Mouse (Mus musculus): ENCODE measurements around the gene Sun1. TPM values are rescaled to one million over a fixed set of nuclear protein-coding genes. Genes with fewer than 3 reads are reported as not detected.

Sun1 gene
- total and polyA plus RNA-seq, 3 experiments, result 71.3 to 79.0 TPM; not detected in 1

DNA sequence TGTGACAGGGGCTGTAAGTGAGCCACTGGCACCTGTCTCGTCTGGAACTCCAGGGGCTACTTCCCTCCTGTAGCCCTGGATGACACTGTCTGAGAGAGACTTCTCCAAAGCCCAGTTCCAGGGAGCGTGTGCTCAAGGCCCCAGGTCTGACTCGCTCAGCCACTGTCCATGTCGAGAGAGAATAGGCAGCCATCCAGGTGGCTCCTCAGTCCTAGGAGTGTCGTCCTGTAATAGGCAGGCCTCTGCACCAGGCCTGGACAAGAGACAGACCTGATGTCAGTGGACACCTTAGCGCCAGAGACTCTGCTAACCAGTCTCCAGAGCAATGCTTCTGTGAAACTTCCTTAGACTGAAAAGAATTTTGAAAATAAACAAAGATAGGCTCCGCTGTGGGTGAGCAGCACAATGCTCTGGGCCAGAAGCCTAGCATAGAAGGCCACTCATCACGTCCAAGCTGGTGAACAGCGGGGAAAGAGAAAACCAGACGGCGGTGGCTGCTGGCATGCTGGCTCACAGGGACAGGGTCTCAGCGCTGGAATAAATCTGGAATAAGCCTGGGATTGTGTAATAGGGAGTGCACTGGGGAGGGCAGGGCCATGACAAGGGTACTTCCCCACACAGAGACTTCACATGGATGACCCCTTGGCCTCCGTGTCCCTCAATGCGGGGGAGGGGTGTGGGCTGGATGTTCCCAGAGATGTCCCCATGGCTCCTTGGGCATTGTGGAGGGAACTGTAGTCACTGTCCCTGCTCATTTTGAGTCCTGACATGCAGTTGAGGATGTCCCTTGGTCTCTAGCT lies 85.9 kb downstream of the Sun1 start:
- no peaks in the 10 kb centered on the region for H3K79me2 ChIP-seq (ENCODE audit: control insufficient read depth, insufficient read depth, low read length, poor library complexity)
- DNase-seq (ENCODE audit: low read depth, low spot score), result no peak
- H3K27me3 ChIP-seq (ENCODE audit: control insufficient read depth in 1 of 2, insufficient read depth in 2 of 2, low read length in 2 of 2), result no peaks in the 10 kb centered on the region
- H3K4me3 ChIP-seq (ENCODE audit: control insufficient read depth in 1 of 2, insufficient read depth in 1 of 2, low read depth in 2 of 2, low read length in 2 of 2), result no peak overlapping the region
- H3K27ac ChIP-seq (ENCODE audit: control insufficient read depth, low read depth, low read length), result peak overlapping the region; percentile 96
- H3K4me1 ChIP-seq (ENCODE audit: control insufficient read depth in 1 of 2, insufficient read depth in 2 of 2, low read length in 2 of 2), result peaks cover 5 to 24% of the 10 kb centered on the region in 2 experiments
- peaks cover 0 to 21% of the 10 kb centered on the region in 2 experiments; a peak in 2 of 4 replicates for H3K36me3 ChIP-seq (ENCODE audit: control insufficient read depth in 1 of 2, insufficient read depth in 2 of 2, low read length in 2 of 2)
- no peaks in the 10 kb centered on the region for H3K9me3 ChIP-seq (replicated peaks; ENCODE audit: insufficient read depth, low read length)
- H3K9ac ChIP-seq (ENCODE audit: control insufficient read depth, low read depth, low read length, poor library complexity, severe bottlenecking), result peak overlapping the region; percentile 49
- no peak for TF ChIP-seq RCOR1 (IDR thresholded peaks at IDR 0.05; ENCODE audit: low read depth, low read length)
- no peak for TF ChIP-seq USF2 (IDR thresholded peaks at IDR 0.05; ENCODE audit: borderline replicate concordance in 1 of 2, insufficient read depth in 1 of 2, low read depth in 1 of 2, low read length in 2 of 2)
- no peak for TF ChIP-seq ETS1 (IDR thresholded peaks at IDR 0.05; ENCODE audit: low read depth, low read length)
- TF ChIP-seq POLR2AphosphoS5 (IDR thresholded peaks at IDR 0.05; ENCODE audit: borderline replicate concordance, low read depth, low read length), result no peak
- TF ChIP-seq ZKSCAN1 (IDR thresholded peaks at IDR 0.05; ENCODE audit: low read depth, low read length), result no peak
- no peak for TF ChIP-seq SMC3 (IDR thresholded peaks at IDR 0.05; ENCODE audit: low read depth, low read length)
- TF ChIP-seq JUND (IDR thresholded peaks at IDR 0.05; ENCODE audit: low read depth, low read length), result no peak
- TF ChIP-seq MYB (IDR thresholded peaks at IDR 0.05; ENCODE audit: low read depth, low read length), result no peak

GRCm38 (mm10) chr5:139287099-139287498 lies 86.7 kb downstream of the Sun1 start:
- Histone ChIP-seq H3K4me3 (ENCODE audit: control insufficient read depth in 1 of 2, insufficient read depth in 1 of 2, low read depth in 2 of 2, low read length in 2 of 2) (no peak overlapping the region), H3K27ac (ENCODE audit: control insufficient read depth, low read depth, low read length) (peak overlapping the region; percentile 96), H3K27me3 (ENCODE audit: control insufficient read depth in 1 of 2, insufficient read depth in 2 of 2, low read length in 2 of 2) (no peaks in the 10 kb centered on the region), H3K4me1 (ENCODE audit: control insufficient read depth in 1 of 2, insufficient read depth in 2 of 2, low read length in 2 of 2) (peaks cover 5 to 24% of the 10 kb centered on the region in 2 experiments), H3K9me3 (replicated peaks; ENCODE audit: insufficient read depth, low read length) (no peaks in the 10 kb centered on the region), H3K79me2 (ENCODE audit: control insufficient read depth, insufficient read depth, low read length, poor library complexity) (no peaks in the 10 kb centered on the region), H3K9ac (ENCODE audit: control insufficient read depth, low read depth, low read length, poor library complexity, severe bottlenecking) (peak overlapping the region; percentile 49), H3K36me3 (ENCODE audit: control insufficient read depth in 1 of 2, insufficient read depth in 2 of 2, low read length in 2 of 2) (peaks cover 0 to 21% of the 10 kb centered on the region in 2 experiments; a peak in 2 of 4 replicates)
- DNase-seq (ENCODE audit: low read depth, low spot score), result peak; percentile 94
- TF ChIP-seq POLR2AphosphoS5 (IDR thresholded peaks at IDR 0.05; ENCODE audit: borderline replicate concordance, low read depth, low read length) (no peak), NELFE (IDR thresholded peaks at IDR 0.05; ENCODE audit: low read depth, low read length) (no peak), RCOR1 (IDR thresholded peaks at IDR 0.05; ENCODE audit: low read depth, low read length) (0 out of 2 replicates have a peak, but pooled peaks have one; percentile 21), UBTF (IDR thresholded peaks at IDR 0.05; ENCODE audit: borderline replicate concordance, insufficient read depth, low read depth, low read length) (no peak), NRF1 (IDR thresholded peaks at IDR 0.05; ENCODE audit: insufficient read depth, low read depth, low read length, poor library complexity, severe bottlenecking) (peak; percentile 47; the same call in 1 of the 2 replicates), JUND (IDR thresholded peaks at IDR 0.05; ENCODE audit: low read depth, low read length) (no peak), MYC (IDR thresholded peaks at IDR 0.05; ENCODE audit: low read depth, low read length) (peak; percentile 60), TAL1 (IDR thresholded peaks at IDR 0.05; ENCODE audit: low read length) (peak; percentile 87), BHLHE40 (IDR thresholded peaks at IDR 0.05; ENCODE audit: borderline replicate concordance, low read depth, low read length) (no peak), MYB (IDR thresholded peaks at IDR 0.05; ENCODE audit: low read depth, low read length) (no peak), POLR2A (IDR thresholded peaks at IDR 0.05; ENCODE audit: control insufficient read depth in 1 of 2, insufficient read depth in 1 of 2, low read depth in 1 of 2, low read length in 2 of 2, poor library complexity in 1 of 2) (peak in 1 of 2 experiments; percentile 54; a peak in 1 of 4 replicates), KAT2A (conservative IDR thresholded peaks at IDR 0.05; ENCODE audit: low read depth, low read length) (no peak), MAX (IDR thresholded peaks at IDR 0.05; ENCODE audit: low read length) (no peak), MAZ (IDR thresholded peaks at IDR 0.05; ENCODE audit: low read depth, low read length) (peak; percentile 85), CTCF (IDR thresholded peaks at IDR 0.05 in 2 of 3, conservative IDR thresholded peaks at IDR 0.05 in 1 of 3; ENCODE audit: control insufficient read depth in 1 of 3, insufficient read depth in 1 of 3, low read depth in 2 of 3, low read length in 3 of 3, poor library complexity in 1 of 3, severe bottlenecking in 1 of 3) (no peak), USF1 (IDR thresholded peaks at IDR 0.05; ENCODE audit: low read depth, low read length) (no peak), ZNF384 (IDR thresholded peaks at IDR 0.05; ENCODE audit: low read depth, low read length) (no peak), TCF12 (IDR thresholded peaks at IDR 0.05; ENCODE audit: low read depth, low read length) (peak; percentile 88), MXI1 (IDR thresholded peaks at IDR 0.05; ENCODE audit: low read depth, low read length) (peak; percentile 64; the same call in 1 of the 2 replicates), CHD2 (IDR thresholded peaks at IDR 0.05; ENCODE audit: low read length) (peak; percentile 37; the same call in 1 of the 2 replicates), EP300 (IDR thresholded peaks at IDR 0.05; ENCODE audit: low read depth in 1 of 2, low read length in 2 of 2) (peak; percentile 82 to 88), POLR2AphosphoS2 (IDR thresholded peaks at IDR 0.05; ENCODE audit: low read length) (no peak), E2F4 (IDR thresholded peaks at IDR 0.05; ENCODE audit: borderline replicate concordance, low read depth, low read length) (no peak), GABPA (IDR thresholded peaks at IDR 0.05; ENCODE audit: low read depth, low read length) (no peak), ETS1 (IDR thresholded peaks at IDR 0.05; ENCODE audit: low read depth, low read length) (peak; percentile 67; the same call in 1 of the 2 replicates), ZMIZ1 (IDR thresholded peaks at IDR 0.05; ENCODE audit: low read depth, low read length) (no peak)

Data from MEL (cell line).